Mouse (Mus musculus): ENCODE measurements at regions not wholly inside any gene's neighbourhood (a gene's known extent, or its start where the extent isn't known, plus 50 kb on each side); places are given as distances from the start of the nearest gene placed in this dataset.
A peak's percentile ranks its signal among the peaks of the same experiment; 100 is the strongest.

DNA sequence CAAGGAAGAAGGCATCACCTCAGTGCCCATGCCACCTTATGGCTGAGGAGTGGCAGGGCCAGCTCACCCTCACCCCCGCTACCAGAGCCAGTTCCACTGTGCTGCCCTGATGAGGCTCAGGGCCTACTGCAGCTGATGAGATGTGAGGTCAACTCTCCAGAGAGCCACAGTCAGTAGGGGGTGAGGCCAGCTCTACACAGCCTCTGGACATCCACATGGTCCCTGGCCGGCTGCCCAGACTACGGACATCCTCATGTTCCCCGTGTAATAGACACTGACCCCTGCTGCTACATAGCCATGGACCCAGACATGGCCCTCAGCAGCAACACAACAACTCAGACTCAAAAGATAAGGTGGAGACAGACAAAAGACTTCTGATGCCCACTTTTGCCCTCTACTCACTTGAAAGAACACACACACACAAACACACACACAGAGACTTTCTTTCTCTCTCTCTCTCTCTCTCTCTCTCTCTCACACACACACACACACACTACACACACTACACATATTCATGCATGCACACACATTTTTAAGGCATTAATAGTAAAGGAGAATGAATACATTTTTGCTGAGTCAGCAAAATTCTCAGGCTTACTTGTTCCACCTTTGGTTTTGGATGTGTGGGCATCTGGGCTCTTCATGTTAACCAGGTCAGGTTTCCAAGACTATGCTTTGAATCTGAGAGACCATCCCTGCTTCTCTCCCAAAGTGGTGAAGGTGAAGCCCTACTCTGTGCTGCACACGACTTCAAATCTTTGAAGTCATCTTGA, 604.4 kb upstream of the Nrp1 start:
- DNase-seq (ENCODE audit: low spot score in 2 of 2), result no peak

GRCm38 (mm10) chr8:127757396-127757795, 601.0 kb upstream of the Nrp1 start:
- DNase-seq (ENCODE audit: low spot score in 2 of 2), result no peak

DNA sequence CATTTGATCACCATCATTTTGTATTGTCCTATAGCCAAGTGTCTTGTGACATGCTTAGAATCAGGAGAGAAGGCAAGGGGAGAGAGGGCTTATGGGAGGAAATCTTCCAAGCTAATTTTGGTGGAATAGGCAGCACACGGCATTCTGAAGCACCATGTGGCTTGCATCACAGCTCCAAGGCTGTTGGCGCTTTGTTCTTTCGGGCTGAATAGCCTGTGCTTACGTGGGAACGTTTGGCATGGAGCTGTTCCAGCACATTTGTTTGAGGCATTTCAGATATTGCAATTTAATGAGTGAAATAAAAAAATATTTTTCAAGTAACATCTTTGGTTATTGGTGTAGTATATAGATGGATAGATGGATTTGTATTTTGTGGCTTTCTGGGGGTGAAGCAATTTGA, 598.5 kb upstream of the Nrp1 start:
- peak; percentile 47 to 61 for DNase-seq (ENCODE audit: low spot score in 2 of 2)

GRCm38 (mm10) chr8:127765199-127765598, 593.2 kb upstream of the Nrp1 start:
- DNase-seq (ENCODE audit: low spot score in 2 of 2), result no peak

GRCm38 (mm10) chr8:127768311-127768710, 590.1 kb upstream of the Nrp1 start:
- no peak for DNase-seq (ENCODE audit: low spot score in 2 of 2)

DNA sequence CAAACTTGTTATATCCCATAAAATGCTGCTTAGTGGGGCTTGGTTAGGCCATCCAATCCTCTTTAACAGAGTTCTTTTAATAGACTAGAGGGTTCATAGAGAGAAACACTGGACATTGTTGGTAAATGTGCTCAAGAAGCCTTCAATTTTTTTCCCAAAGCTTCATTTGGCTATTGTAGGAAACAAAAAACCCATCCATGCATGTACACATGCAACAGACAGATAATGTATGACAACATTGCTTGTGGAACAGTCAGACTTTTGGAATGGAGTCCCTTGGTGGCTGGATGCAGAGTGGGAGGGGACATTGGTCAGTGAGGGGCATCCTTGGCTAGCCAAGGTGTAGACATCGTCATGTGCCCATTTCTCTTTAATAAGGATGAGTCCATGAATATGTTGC, 588.8 kb upstream of the Nrp1 start:
- no peak for DNase-seq (ENCODE audit: low spot score in 2 of 2)

DNA sequence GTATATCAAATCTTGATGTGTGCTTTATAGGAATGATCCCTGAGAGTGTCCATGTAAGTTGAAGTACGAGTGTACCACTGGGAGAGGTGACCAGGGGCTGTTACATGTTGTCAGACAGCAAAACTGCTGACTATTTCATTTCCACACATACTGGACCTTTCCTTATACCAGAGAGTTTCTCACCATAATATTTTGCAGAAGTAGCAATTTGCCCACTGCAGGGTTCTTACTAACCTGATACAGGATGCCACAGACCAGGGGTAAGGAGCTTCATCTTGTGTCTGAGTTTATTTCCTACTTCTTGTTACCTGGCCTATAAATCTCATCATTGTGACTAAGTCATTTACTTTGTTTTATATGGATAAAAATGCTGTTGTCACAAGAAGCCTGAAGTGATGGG, 586.6 kb upstream of the Nrp1 start:
- DNase-seq (ENCODE audit: low spot score in 2 of 2), result no peak

GRCm38 (mm10) chr8:127772415-127772814, 586.0 kb upstream of the Nrp1 start:
- DNase-seq (ENCODE audit: low spot score in 2 of 2), result no peak

DNA sequence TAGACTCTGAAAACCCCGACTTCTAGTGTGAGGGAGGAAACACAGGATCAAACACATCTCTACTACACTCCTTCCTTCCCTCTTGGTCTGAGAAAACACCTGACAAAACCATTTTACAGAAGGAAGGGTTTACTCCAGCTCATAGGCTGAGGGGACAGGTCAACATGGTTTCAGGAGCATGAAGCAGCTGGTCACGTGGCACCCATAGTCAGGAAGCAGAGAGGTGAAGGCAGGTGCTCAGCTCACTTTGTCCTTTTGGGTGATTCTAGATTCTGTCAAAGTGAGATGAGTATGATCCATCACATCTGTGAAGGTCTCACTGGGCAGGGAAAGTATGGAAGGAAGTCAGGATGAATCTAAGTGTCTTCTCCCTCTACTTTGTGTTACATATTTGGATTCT, 585.5 kb upstream of the Nrp1 start:
- DNase-seq (ENCODE audit: low spot score in 2 of 2), result no peak

DNA sequence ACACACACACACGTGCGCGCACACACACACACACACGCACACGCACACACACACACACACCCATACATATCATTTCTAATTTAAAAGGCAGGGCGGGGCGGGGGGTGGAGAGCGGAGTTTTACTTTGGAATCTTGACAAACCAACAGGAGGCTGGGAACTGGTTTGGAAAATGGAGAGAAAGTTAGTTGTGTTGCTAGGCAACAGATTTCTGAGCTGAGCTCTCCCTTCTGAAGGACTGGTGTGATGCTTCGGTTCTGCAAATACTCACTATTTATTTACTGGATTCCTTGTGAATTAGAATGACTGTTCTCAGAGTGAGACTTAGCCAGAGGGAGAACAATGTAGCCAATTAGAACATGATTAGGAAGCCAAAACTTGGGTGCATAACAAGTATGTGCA, 583.8 kb upstream of the Nrp1 start:
- DNase-seq (ENCODE audit: low spot score in 2 of 2), result peak; percentile 39 to 50

- no peak for DNase-seq (ENCODE audit: low spot score in 2 of 2)
These were observed 583.2 kb upstream of the Nrp1 start for GRCm38 (mm10) chr8:127775160-127775559.

- DNase-seq (ENCODE audit: low spot score in 2 of 2), result no peak
These were observed 582.7 kb upstream of the Nrp1 start for GRCm38 (mm10) chr8:127775747-127776146.

DNA sequence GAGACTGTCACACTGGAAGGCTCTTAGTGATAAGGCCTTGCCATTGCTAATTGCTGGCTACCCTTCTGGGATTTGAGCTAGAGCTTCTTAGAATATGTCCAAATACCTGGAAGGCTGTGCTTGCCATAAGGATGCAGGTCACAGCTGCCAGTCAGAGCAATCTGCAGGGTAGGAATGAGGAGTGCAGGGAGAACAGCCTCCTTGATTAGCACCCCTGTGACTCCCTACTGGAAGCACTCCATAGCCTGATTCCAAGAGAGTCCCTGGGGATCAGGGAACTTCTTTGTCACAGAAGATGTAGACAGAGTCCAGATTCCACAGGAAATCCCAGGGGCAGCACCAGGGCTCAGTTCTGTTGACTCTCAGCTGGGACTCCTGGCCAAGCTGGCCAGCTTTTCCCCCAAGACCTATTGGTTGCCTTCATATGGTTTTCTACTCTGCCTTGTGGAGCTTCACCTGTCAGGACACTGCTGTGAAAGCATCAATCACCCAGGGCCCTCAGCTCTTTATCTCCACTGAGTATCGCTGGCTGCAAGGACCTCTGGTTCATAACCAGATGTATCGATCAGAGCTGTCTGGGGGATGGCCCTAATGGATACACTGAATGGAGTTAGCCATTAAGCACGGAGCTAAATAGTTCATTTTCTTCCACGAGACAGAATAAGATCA, 579.9 kb upstream of the Nrp1 start:
- no peak for DNase-seq (ENCODE audit: low spot score in 2 of 2)

- no peak for DNase-seq (ENCODE audit: low spot score in 2 of 2)
These were observed 579.2 kb upstream of the Nrp1 start for GRCm38 (mm10) chr8:127779021-127779689.

DNA sequence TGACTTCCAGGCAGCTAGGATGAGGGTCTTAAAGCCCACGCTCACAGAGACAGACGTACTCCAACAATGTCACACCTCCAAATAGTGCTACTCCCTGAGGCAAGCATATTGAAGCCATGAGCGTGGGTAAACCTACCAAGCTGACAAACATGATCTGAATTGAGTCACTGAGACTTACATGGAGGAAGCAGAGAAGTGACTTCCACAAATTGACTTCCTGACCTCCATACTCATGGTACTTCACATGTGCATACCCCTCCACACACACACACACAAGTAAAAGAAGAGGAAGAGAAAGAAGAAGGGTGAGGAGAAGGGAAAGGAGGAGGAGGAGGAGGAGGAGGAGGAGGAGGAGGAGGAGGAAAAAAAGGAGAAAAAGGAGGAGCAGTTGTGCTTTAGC, 577.8 kb upstream of the Nrp1 start:
- no peak for DNase-seq (ENCODE audit: low spot score in 2 of 2)

DNA sequence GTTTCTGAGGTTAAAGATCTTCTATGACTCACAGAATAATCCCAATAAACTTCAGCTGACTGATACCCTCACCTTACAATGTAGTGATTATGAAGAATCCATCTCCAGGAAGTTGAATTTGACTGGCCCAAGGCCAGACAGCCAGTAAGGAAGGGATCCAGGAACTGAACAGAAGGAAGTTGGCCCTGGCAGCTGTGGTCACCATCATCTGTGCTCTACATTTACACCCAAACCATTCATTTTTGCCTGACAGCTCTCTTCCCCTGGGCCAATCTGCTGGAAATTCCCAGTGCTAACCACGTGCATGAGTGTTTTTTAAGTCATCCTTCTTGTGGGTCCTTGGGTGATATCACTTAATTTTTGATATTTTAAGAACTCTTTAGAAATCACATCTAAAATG, 577.4 kb upstream of the Nrp1 start:
- DNase-seq (ENCODE audit: low spot score in 2 of 2), result no peak

DNA sequence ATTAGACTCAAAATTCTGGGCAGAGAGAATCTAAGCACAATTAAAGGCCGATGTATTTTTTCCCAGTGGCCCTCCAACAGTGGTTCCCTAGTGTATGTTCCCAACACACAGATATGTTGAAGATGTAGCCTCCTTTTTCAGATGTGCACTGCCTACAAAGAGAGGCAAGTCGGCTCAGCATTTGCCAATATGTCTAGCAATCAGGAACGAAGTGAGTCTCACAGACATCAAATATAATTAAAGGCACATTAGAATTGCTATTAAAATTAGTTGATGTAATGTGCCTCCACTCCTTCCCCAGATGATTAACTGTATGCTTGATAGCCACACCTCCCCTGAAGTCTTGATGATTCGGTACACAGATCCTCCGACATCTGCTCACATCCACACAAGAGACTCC, 565.8 kb upstream of the Nrp1 start:
- DNase-seq (ENCODE audit: low spot score in 2 of 2), result no peak

GRCm38 (mm10) chr8:127799849-127800471, 558.4 kb upstream of the Nrp1 start:
- DNase-seq (ENCODE audit: low spot score in 2 of 2), result no peak

DNA sequence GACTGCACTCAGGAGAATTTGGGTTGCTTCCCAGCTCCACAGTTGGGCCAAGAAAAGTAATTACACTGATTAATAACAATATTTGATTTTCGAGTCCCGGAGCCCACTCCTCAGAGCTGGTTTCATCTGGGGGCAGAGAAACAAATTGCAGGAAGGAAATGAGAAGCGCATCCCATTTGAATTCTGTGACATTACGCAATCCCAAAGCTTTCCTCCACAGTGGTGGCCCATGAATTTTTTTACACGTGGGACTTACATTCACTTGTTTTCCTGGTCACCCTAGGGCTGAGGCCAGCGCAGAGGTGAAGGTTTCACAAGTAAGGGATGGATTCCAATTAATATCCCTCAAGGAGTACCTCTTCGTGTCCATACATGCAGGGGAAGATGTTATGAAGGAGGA, 556.3 kb upstream of the Nrp1 start:
- DNase-seq (ENCODE audit: low spot score in 2 of 2), result no peak

DNA sequence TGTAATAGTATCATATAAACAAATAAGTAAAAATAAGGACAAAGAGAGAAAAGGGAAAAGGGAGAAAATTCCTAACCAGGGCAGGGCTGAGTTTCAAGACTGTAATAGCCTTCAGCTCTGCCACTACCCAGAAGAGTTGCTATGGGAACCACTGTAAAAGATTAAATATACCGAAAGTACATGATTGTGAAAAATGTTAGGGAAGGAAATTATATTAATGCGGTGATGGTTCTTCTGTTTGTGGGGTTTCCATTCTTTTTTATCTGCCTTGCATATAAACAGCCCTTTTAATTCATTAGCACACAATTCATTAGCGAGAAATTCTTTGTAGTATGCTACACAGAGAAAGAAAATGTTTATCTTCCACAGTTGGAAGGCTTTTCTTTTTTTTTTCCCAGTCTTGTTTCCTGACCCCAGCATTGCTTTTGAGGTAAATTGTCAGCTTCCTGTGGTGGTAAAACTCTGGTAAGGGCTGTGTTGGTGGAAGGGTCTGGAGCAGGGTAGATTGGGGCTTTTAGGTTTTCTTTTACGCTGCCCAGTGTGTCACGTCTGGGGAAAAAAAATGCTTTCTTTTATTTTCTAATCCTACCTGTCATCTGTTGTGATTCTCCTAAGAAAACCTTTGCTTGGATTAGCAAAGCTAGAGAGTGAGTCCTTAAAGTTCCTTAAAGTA, 555.6 kb upstream of the Nrp1 start:
- no peak for DNase-seq (ENCODE audit: low spot score in 2 of 2)
